Mouse (Mus musculus) gastrocnemius, postnatal 14 days (tissue): ENCODE data around the gene Rere. TPM values are rescaled to one million over a fixed set of nuclear protein-coding genes. Genes with fewer than 3 reads are reported as not detected.
A peak's percentile ranks its signal among the peaks of the same experiment; 100 is the strongest.
"Not testable (repeated sequence)": the region's sequence is repeated elsewhere in the genome, so short reads cannot be mapped to it uniquely, and the experiment has no call there.

Experiments used
- DNase-seq: peaks from one replicate; pipeline ENCODE4 v3.0.0; 2021; ENCODE audit warnings: mixed read lengths
- intact Hi-C: fragments of 180-260 bp; cut with DNase I; formaldehyde crosslinking; loops from one replicate; pipeline ENCODE4 v1.15.1; 2025; ENCODE audit warnings: low total_unique reads
- total RNA-seq, 2 experiments: library from RNA; stranded (reverse); gene quantifications; 2 replicates each; pipeline ENCODE4 v1.2.3; 2021

Gene Rere
- total RNA-seq, 2 experiments from 2014 or later: 44.4 to 52.1 TPM

- intact Hi-C loops: loop anchor here (10.0 kb wide), 1 partner anchor 58 kb away; no protein-coding TSS in a partner anchor
Observed at GRCm38 (mm10) chr4:150552751-150553600, 271.5 kb downstream of the Rere start.

GRCm38 (mm10) chr4:150555783-150556182 lies 274.3 kb downstream of the Rere start:
- no peak for DNase-seq
- intact Hi-C loops: loop anchor here (10.0 kb wide), 1 partner anchor 61 kb away; no protein-coding TSS in a partner anchor

More at GRCm38 (mm10) chr4:150552751-150553600, 271.5 kb downstream of the Rere start:
- DNase-seq: no peak

GRCm38 (mm10) chr4:150556382-150557221 lies 275.2 kb downstream of the Rere start:
- DNase-seq: peak; percentile 86
- intact Hi-C loops: loop anchor here (10.0 kb wide), 1 partner anchor 62 kb away; no protein-coding TSS in a partner anchor

DNA sequence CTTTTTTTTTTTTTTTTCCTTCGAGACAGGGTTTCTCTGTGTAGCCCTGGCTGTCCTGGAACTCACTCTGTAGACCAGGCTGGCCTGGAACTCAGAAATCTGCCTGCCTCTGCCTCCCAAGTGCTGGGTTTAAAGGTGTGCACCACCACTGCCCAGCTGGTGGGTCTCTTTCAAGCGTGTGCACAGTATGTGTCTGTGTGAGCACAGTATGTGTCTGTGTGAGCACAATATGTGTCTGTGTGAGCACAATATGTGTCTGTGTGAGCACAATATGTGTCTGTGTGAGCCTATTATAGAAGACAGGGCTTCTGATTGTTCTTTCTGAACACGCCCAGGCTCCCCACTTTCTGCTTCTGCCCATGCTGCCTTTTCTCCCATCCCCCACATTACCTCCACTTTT lies 275.8 kb downstream of the Rere start:
- intact Hi-C loops: loop anchor here (10.0 kb wide), 1 partner anchor 62 kb away; no protein-coding TSS in a partner anchor
- DNase-seq: not testable (repeated sequence)

GRCm38 (mm10) chr4:150557976-150558375 lies 276.5 kb downstream of the Rere start:
- intact Hi-C loops: loop anchor here (10.0 kb wide), 1 partner anchor 63 kb away; no protein-coding TSS in a partner anchor
- no peak for DNase-seq

- intact Hi-C loops: loop anchor here (10.0 kb wide), 1 partner anchor 65 kb away; no protein-coding TSS in a partner anchor
- DNase-seq: no peak
Observed at GRCm38 (mm10) chr4:150559514-150559913, 278.1 kb downstream of the Rere start.

GRCm38 (mm10) chr4:150563281-150563680 lies 281.8 kb downstream of the Rere start:
- DNase-seq: no peak
- intact Hi-C loops: no loop called here

GRCm38 (mm10) chr4:150566193-150566592 lies 284.7 kb downstream of the Rere start:
- intact Hi-C loops: no loop called here
- no peak for DNase-seq

- intact Hi-C loops: no loop called here
- no peak for DNase-seq
Observed at GRCm38 (mm10) chr4:150568318-150569134, 287.1 kb downstream of the Rere start.

DNA sequence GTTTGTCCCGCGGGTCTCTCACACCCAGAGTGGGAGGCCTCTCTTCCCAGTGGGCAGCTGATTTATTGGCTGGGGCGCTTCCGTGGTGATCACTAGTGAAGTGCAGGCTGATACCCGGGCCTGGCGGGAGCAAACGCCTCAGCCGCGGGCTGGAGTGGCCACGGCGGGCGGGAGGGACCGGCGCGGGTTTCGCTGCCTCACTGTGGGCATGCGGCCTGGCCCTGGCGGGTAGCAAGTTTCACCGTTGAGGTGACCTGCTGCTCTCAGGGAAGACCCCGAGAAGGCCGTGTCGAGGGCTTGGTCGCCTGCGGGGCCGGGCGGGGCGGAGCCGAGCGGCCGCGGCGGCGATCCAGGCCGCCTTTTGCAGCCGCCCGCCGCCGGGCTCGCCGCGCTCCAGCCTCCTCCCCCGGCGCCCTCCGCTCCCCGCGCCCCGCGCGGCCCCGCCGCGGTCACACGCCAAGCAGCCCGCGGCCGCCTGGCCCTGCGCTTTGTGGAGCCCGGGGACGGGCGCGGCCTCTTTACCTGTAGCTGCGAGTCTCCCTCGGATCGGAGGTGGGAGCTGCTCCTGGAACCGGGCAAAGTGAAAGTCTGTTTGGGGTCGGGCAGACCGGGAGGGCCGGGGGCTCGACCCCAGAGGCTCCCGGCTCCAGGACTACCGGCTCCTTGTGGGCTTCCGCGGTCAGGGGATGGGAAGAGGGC lies 287.8 kb downstream of the Rere start:
- peak; percentile 79 for DNase-seq
- intact Hi-C loops: no loop called here

- intact Hi-C loops: no loop called here
- DNase-seq: peak; percentile 59
Observed at GRCm38 (mm10) chr4:150569834-150570571, 288.6 kb downstream of the Rere start.

- DNase-seq: no peak
- intact Hi-C loops: no loop called here
Observed at GRCm38 (mm10) chr4:150570793-150571192, 289.3 kb downstream of the Rere start.

DNA sequence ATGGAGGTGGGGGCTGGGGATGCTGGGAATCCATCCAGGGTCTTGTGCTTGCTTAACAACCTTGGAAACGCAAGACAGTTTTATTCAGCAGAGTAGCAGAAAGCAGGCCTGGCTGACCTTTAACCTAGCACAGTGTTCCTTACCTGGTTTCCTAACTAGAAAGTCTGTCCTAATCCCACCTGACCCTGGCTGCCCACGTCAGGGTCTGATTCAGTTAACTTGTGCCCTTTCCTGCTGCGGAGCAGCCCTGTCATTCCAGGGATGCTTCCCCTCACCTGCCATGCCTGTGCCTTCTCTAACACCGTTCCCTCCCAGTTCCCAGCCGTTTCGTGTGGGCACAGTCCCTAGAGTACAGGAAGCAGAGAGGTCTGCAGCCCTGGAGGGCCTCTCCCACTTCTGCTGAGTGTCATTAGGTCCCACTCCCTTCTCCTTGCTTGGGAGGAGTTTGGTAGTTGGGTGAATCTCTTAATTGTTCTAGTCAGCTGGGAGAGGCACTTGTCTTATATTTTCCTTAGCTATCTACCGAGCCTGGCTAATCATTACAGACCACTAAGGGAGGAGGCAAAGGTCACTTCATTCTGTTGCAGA lies 290.8 kb downstream of the Rere start:
- DNase-seq: no peak
- intact Hi-C loops: no loop called here

DNA sequence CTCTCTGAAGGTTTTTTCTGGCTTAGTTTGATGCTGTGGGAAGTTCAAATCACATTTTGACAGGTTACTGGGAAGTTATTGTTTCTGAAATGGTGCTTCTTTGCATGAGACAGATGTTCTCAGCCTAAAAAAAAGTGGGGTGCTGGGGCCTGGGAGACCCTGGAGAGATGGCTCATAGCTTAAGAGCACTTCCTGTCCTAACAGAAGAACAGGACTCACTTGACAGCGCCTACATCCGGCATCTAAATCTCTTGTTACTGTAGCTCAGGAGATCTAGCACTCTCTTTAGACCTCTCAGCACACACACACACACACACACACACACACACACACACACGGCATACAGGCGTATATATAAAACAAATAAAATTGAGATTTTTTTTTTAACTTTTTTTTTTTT lies 291.5 kb downstream of the Rere start:
- DNase-seq: no peak
- intact Hi-C loops: no loop called here

DNA sequence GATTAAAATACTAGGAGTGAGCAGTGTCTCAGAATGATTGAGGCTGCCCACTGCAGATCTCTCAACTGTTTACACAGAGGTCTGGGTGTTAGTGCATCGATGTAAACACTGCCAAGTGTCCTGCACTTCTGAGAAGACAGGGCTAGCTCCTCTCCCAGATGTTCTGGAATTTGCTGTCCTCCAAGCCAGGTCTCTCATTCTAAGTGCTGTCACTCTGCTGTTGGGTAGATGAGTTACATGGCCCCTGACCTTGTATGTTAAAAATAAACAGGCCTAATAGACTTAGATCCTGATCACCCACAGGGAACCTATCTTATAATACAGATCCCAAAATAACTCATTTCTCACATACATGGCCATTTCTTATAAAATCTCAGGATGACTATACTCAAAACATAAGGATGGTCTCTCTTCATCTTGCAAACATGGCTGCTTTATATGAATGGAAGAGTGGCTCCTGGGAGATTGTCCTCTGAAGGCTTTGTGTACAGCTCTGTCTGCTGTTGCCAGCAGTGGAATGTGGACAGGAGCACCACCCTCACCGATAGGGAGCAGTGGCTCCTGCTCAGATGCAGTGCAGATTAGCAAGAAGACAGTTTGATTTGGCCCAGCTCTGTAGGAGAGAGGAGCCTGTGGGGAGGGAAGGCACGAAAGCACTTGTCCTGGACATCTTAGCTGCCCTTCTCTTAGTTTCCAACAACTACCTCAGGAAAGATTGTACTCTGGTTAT lies 294.1 kb downstream of the Rere start:
- DNase-seq: no peak
- intact Hi-C loops: no loop called here

DNA sequence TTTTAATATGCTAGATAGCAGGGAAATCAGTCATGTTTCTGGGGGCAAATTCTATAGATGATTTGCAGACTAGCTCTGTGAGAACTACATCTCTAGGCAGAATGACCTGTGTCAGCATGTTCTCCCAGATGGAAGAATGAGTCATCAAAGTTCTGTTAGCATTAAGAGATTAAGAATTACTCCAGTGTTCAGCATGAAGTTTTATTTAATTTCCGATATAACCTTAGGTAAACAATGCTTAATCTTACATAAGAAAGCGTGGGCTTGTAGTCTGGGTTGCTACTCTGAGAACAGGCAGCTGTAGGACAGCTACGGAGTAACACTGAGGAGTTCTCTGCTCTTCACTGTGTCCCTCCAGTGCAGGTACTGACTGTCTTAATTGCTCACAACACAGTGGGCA lies 294.9 kb downstream of the Rere start:
- DNase-seq: no peak
- intact Hi-C loops: no loop called here

GRCm38 (mm10) chr4:150578021-150578420 lies 296.6 kb downstream of the Rere start:
- DNase-seq: no peak
- intact Hi-C loops: no loop called here
